Mouse (Mus musculus): ENCODE measurements around the gene Cyfip2. TPM values are rescaled to one million over a fixed set of nuclear protein-coding genes. Genes with fewer than 3 reads are reported as not detected.

Cyfip2 gene
- polyA plus RNA-seq, 1 experiment from 2014 or later, result 80.8 TPM

DNA sequence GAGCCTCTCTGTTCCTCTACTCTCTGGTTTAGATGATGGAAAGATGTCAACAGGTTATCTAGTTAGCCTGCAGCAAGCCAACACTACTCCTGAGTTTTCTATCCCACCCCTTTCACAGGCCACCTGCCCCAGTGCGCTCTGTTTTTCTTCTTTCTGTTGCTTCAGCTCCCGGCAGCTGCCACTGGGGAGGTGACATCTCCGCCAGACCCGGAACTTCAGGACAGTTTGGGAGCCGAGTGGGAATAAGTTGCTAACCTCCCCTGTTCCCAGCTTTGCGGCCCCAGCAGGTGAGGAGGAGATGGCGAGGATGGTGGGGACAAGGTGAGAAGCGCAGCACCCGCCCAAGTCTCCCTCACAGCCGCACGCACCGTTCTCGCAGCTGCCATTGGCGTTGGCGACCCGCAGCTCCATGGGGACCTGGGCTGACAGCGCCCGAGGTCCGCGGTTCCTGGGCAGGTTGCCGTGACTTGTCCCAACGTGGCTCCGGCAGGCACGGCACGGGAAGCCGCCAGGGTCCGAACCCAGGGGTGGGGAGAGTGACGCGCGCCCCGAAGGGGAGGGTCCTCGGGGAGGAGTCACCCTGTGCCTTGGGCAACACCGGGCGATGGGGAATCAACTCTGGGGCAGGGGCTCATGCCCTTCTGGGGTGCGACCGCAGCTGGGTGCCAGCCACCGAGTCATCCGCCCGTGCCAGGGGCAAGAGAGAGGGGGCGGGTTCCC lies 146.6 kb downstream of the Cyfip2 start, which contains the start of gene Nipal4:
Nipal4 (minus strand) TSS at position 643 of the 720 bp plus-strand sequence.
- peak; percentile 55 for ATAC-seq
- no peaks in the 10 kb centered on the region for H3K9me3 ChIP-seq
- H3K27ac ChIP-seq, result no peak within 1 kb of the TSS
- H3K4me3 ChIP-seq (replicated peaks), result peak within 1 kb of the TSS; percentile 45
- H3K4me1 ChIP-seq (replicated peaks), result peaks cover 13% of the 10 kb centered on the region
- H3K9ac ChIP-seq (replicated peaks), result peak within 1 kb of the TSS; percentile 57
- peaks cover 17% of the 10 kb centered on the region; the same call in 1 of the 2 replicates for H3K27me3 ChIP-seq
- peak within 1 kb of the TSS; percentile 73 for H3K4me2 ChIP-seq (replicated peaks)
- WGBS, result 2% methylated on average over 40 of the region's 40 CpGs
- H3K36me3 ChIP-seq, result no peaks in the 10 kb centered on the region

DNA sequence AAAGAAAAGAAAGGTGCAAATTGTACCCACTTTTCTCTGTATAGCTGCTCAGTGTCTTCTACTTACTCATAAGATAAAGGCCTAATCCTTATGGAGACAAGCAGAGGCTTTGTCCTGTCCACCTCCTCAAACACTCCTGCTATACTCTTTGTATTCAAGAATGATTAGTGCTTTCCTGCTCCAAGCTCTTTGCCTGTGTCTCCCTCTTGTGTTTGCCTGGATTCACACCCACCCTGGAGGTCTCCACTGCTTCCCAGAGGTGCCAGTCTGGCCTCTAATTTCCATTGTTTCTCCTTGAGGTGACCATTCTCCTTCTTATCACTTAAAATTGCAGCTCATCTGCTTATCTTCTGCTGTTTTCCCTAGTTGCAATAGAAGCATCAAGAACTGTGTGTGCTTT lies 155.2 kb downstream of the Cyfip2 start:
- Histone ChIP-seq H3K36me3 (no peaks in the 10 kb centered on the region), H3K4me1 (replicated peaks) (no peaks in the 10 kb centered on the region), H3K4me2 (replicated peaks) (no peak overlapping the region), H3K9me3 (no peaks in the 10 kb centered on the region), H3K27me3 (no peaks in the 10 kb centered on the region), H3K27ac (no peak overlapping the region), H3K9ac (replicated peaks) (no peak overlapping the region), H3K4me3 (replicated peaks) (no peak overlapping the region)
- ATAC-seq, result no peak

DNA sequence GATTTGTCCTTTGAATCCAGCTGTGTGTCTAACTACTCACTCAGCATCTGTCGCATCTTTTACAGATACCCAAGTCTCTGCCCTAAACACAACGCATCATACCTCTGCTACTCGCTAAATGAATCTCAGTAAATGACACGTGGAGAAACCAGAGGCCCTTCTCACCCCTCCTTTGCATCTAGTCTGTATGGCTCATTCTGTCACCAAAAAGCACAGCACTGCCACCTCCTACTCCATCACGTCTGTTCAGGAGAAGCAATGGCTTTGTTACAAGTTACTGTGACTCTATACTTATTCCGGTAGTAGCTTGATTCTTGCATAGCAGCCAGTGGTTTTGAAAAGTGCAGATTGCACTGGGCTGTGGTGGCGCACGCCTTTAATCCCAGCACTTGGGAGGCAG lies 155.7 kb downstream of the Cyfip2 start:
- no peak overlapping the region for H3K4me3 ChIP-seq (replicated peaks)
- no peaks in the 10 kb centered on the region for H3K4me1 ChIP-seq (replicated peaks)
- WGBS, result 87% methylated on average over 8 of the region's 8 CpGs
- no peaks in the 10 kb centered on the region for H3K36me3 ChIP-seq
- no peak for ATAC-seq
- no peak overlapping the region for H3K27ac ChIP-seq
- H3K4me2 ChIP-seq (replicated peaks), result no peak overlapping the region
- no peak overlapping the region for H3K9ac ChIP-seq (replicated peaks)
- no peaks in the 10 kb centered on the region for H3K27me3 ChIP-seq
- H3K9me3 ChIP-seq, result no peaks in the 10 kb centered on the region

DNA sequence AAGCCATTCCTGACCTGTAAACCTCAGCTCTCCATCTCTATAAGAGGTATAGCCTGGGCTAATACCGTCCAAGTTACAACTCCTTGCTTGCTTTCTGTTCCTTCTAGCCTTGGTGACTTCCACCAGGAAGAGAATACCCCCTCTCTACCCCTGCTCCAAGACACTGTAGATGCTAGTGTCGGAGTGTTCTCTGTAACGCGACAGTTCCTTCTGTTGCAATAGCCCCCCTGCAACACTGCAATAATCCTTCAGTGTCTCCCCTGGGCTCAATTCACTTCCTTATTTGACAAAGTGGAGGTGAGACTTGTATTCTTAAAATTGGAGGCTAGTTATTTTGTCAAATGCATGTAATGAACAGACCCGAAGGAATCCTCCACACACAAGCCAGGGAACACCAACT lies 166.0 kb downstream of the Cyfip2 start:
- 96% methylated on average over 5 of the region's 5 CpGs for WGBS

DNA sequence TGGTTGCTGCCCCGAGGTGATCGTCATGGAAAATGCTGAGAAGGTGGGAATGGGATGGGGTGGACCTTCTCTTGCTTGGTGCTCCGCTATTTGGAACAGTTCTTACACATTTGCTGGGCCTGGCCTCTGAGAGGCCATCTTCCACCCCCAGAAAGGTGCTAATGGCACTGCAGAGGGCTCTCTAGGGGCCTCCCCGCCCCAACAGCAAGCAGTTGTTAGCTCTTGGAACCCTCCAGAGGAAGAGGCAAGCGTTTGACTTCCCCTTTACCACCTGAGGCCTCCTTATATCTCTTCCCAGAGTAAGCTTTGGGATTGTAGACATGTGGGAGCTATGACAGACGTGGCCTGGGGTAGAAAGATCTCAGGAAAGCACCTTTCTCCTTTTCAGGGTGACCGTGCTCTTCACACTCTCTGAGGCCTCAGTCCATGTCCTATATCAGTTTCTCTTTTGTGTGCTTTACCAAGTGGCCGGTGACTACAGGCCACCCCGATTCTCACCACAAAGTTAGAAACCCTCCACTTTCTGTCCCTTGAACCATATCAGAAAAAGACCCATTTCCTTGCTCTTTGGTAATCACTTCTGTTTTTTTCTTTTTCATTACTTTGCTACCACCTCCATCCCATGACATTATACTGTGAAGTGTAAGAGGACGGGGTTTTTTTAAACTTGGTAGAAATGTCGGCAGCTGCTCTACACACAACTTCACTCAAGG lies 167.3 kb downstream of the Cyfip2 start:
- no peak for ATAC-seq
- Histone ChIP-seq H3K27ac (no peak overlapping the region), H3K4me1 (replicated peaks) (no peaks in the 10 kb centered on the region), H3K9ac (replicated peaks) (no peak overlapping the region), H3K4me2 (replicated peaks) (no peak overlapping the region), H3K36me3 (peaks cover 54% of the 10 kb centered on the region), H3K9me3 (no peaks in the 10 kb centered on the region), H3K4me3 (replicated peaks) (no peak overlapping the region), H3K27me3 (no peaks in the 10 kb centered on the region)
- WGBS, result 92% methylated on average over 11 of the region's 11 CpGs

More for the DNA sequence above, 166.0 kb downstream of the Cyfip2 start:
- Histone ChIP-seq H3K9me3 (no peaks in the 10 kb centered on the region), H3K4me1 (replicated peaks) (no peaks in the 10 kb centered on the region), H3K4me3 (replicated peaks) (no peak overlapping the region), H3K4me2 (replicated peaks) (no peak overlapping the region), H3K36me3 (peaks cover 41% of the 10 kb centered on the region), H3K27me3 (no peaks in the 10 kb centered on the region), H3K27ac (no peak overlapping the region), H3K9ac (replicated peaks) (no peak overlapping the region)
- ATAC-seq, result no peak

Small RNA genes within 50 kb of the gene (microRNA-seq; reads per million reads assigned to microRNA genes)
- not detected for gene Mir7239

Other genes starting within 250 kb of the Cyfip2 start
- 0.63 and 1.1 TPM in 2 replicates for gene Nipal4, start 146.4 kb downstream of the Cyfip2 start, polyA plus RNA-seq (2015; fragmentation: Nextera tagmentation; extraction: Ambion mirVana)
- gene Fndc9, start 77.3 kb downstream of the Cyfip2 start, polyA plus RNA-seq (2015; fragmentation: Nextera tagmentation; extraction: Ambion mirVana), result 4.6 and 5.9 TPM in 2 replicates
- not detected in 2 replicates for gene Itk, start 76.7 kb upstream of the Cyfip2 start, polyA plus RNA-seq (2015; fragmentation: Nextera tagmentation; extraction: Ambion mirVana)
- gene Fam71b, start 83.7 kb upstream of the Cyfip2 start, polyA plus RNA-seq (2015; fragmentation: Nextera tagmentation; extraction: Ambion mirVana), result not detected in 2 replicates
- 81.3 and 83.7 TPM in 2 replicates for gene Med7, start 124.1 kb upstream of the Cyfip2 start, polyA plus RNA-seq (2015; fragmentation: Nextera tagmentation; extraction: Ambion mirVana)
- gene Havcr2, start 142.1 kb upstream of the Cyfip2 start, polyA plus RNA-seq (2015; fragmentation: Nextera tagmentation; extraction: Ambion mirVana), result 0.08 and 0.11 TPM in 2 replicates
- not detected in 2 replicates for gene Gm12169, start 211.4 kb upstream of the Cyfip2 start, polyA plus RNA-seq (2015; fragmentation: Nextera tagmentation; extraction: Ambion mirVana)